Mouse (Mus musculus): ENCODE results near the gene Tab1. TPM values are rescaled to one million over a fixed set of nuclear protein-coding genes. Genes with fewer than 3 reads are reported as not detected.

Gene Tab1
- polyA plus RNA-seq, 1 experiment from 2014 or later: 40.2 TPM

- peak within 1 kb of the TSS; percentile 99 for H3K9ac ChIP-seq
- H3K36me3 ChIP-seq: no peaks in the 10 kb centered on the region
- WGBS: 1% methylated on average over 49 of the region's 85 CpGs
- peak within 1 kb of the TSS; percentile 82 for H3K4me2 ChIP-seq
- H3K27me3 ChIP-seq: no peaks in the 10 kb centered on the region
- peak; percentile 78 for ATAC-seq (ENCODE audit: low FRiP score, low read depth)
- H3K27ac ChIP-seq (replicated peaks): peak within 1 kb of the TSS; percentile 95
- H3K9me3 ChIP-seq: no peaks in the 10 kb centered on the region
- H3K4me1 ChIP-seq (replicated peaks): peaks cover 29% of the 10 kb centered on the region
- peak within 1 kb of the TSS; percentile 92 for H3K4me3 ChIP-seq
These were observed 40.3 kb downstream of the Tab1 start, which contains the start of gene Mgat3 for GRCm38 (mm10) chr15:80173001-80173771. Gene Mgat3 (plus strand): TSS chr15:80173721.

GRCm38 (mm10) chr15:80173781-80174597, 41.1 kb downstream of the Tab1 start:
- ATAC-seq (ENCODE audit: low FRiP score, low read depth): peak; percentile 57

GRCm38 (mm10) chr15:80174598-80174875, 41.6 kb downstream of the Tab1 start:
- H3K27ac ChIP-seq (replicated peaks): peak overlapping the region; percentile 95
- no peak for ATAC-seq (ENCODE audit: low FRiP score, low read depth)
- H3K36me3 ChIP-seq: no peaks in the 10 kb centered on the region
- no peaks in the 10 kb centered on the region for H3K27me3 ChIP-seq
- under 1% methylated on average over 5 of the region's 5 CpGs for WGBS
- H3K4me3 ChIP-seq: peak overlapping the region; percentile 92
- peaks cover 37% of the 10 kb centered on the region for H3K4me1 ChIP-seq (replicated peaks)
- H3K4me2 ChIP-seq: peak overlapping the region; percentile 82
- no peaks in the 10 kb centered on the region for H3K9me3 ChIP-seq
- H3K9ac ChIP-seq: peak overlapping the region; percentile 99

More at GRCm38 (mm10) chr15:80173781-80174597, 41.1 kb downstream of the Tab1 start:
- H3K9ac ChIP-seq: peak overlapping the region; percentile 99
- under 1% methylated on average over 46 of the region's 60 CpGs for WGBS
- no peaks in the 10 kb centered on the region for H3K27me3 ChIP-seq
- H3K27ac ChIP-seq (replicated peaks): peak overlapping the region; percentile 95
- H3K36me3 ChIP-seq: no peaks in the 10 kb centered on the region
- peak overlapping the region; percentile 82 for H3K4me2 ChIP-seq
- H3K9me3 ChIP-seq: no peaks in the 10 kb centered on the region
- peak overlapping the region; percentile 92 for H3K4me3 ChIP-seq
- peaks cover 31% of the 10 kb centered on the region for H3K4me1 ChIP-seq (replicated peaks)

DNA sequence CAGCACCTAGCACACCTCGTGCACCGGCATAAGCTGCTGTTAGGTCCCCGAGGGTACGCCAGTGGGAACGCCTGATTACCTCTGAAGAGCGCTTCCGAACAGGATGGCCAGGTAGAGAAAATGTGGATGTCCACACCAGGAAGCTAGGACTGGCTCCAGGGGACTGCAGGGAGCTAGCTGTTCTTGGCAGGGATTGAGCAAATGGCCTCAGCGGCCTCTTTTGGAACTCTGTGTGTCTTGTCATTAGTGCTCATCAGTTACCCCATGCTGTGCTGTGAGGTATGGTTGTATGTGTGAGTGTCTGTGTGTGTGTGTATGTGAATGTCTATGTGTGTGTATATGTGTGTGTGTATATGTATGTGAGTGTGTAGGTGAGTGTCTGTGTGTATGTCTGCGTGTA, 42.4 kb downstream of the Tab1 start:
- WGBS: 62% methylated on average over 9 of the region's 9 CpGs
- H3K4me1 ChIP-seq (replicated peaks): peaks cover 42% of the 10 kb centered on the region
- peak overlapping the region; percentile 82 for H3K4me2 ChIP-seq
- no peak for ATAC-seq (ENCODE audit: low FRiP score, low read depth)
- H3K9ac ChIP-seq: peak overlapping the region; percentile 99
- no peak overlapping the region for H3K27ac ChIP-seq (replicated peaks)
- no peaks in the 10 kb centered on the region for H3K27me3 ChIP-seq
- H3K4me3 ChIP-seq: peak overlapping the region; percentile 92
- H3K9me3 ChIP-seq: no peaks in the 10 kb centered on the region
- H3K36me3 ChIP-seq: no peaks in the 10 kb centered on the region

GRCm38 (mm10) chr15:80175756-80176155, 42.8 kb downstream of the Tab1 start:
- H3K27me3 ChIP-seq: no peaks in the 10 kb centered on the region
- H3K9me3 ChIP-seq: no peaks in the 10 kb centered on the region
- H3K9ac ChIP-seq: no peak overlapping the region
- WGBS: 71% methylated on average over 5 of the region's 6 CpGs
- H3K36me3 ChIP-seq: no peaks in the 10 kb centered on the region
- H3K4me1 ChIP-seq (replicated peaks): peaks cover 47% of the 10 kb centered on the region
- H3K4me3 ChIP-seq: peak overlapping the region; percentile 92
- H3K27ac ChIP-seq (replicated peaks): no peak overlapping the region
- H3K4me2 ChIP-seq: peak overlapping the region; percentile 82
- no peak for ATAC-seq (ENCODE audit: low FRiP score, low read depth)

DNA sequence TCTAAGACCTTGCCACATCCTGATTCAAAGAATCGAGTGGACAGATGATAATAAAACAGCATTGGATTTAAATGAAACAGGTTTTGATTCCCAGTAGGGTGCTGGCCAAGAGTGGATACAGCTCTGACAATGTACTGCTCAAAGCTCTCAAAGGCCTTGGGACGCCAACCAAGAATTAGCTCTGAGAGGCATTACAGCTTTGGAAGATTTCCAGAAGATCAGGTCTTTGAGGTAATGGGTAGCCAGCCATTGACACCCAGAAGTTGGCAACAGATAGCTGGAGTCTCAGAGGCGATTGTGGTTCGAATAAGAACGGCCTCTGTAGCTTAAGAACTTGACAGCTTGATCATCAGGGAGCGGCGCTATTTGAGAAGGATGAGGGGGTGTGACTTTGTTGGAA, 48.6 kb downstream of the Tab1 start:
- 67% methylated on average over 7 of the region's 7 CpGs for WGBS
- no peak overlapping the region for H3K9ac ChIP-seq
- no peak for ATAC-seq (ENCODE audit: low FRiP score, low read depth)

DNA sequence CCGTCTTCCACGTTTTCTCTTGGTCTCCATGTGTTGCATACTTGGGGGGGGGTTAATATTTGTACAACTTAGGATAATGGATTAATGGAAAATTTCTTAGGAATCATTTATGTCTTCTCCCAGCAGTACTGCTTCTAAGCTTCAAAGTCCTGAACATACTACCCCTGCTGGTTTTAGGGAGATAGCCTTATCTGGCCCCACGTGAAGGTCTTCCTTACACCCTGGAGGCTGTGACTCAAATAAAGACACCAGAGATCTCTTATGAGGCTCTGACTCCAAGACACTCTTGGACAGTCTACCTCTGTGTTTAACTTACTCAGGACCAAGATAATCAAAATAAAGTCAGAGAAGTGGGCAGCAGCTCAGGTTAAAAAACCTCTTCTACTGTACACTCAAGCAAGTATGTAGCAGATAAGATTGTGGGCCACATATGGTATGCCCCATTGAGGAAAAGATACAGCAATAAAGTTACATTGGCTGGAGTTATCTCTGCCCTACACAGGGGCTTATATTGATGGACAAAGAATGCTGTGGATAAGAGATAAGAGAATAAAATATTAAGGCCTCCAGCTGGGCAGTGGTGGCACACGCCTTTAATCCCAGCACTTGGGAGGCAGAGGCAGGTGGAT, 49.3 kb downstream of the Tab1 start:
- Histone ChIP-seq H3K9me3 (no peaks in the 10 kb centered on the region), H3K9ac (no peak overlapping the region), H3K4me2 (no peak overlapping the region), H3K4me1 (replicated peaks) (peaks cover 24% of the 10 kb centered on the region), H3K27ac (replicated peaks) (no peak overlapping the region), H3K4me3 (no peak overlapping the region), H3K27me3 (no peaks in the 10 kb centered on the region), H3K36me3 (no peaks in the 10 kb centered on the region)
- WGBS: 90% methylated on average over 4 of the region's 4 CpGs
- no peak for ATAC-seq (ENCODE audit: low FRiP score, low read depth)

More for the DNA sequence above, 48.6 kb downstream of the Tab1 start:
- Histone ChIP-seq H3K9me3 (no peaks in the 10 kb centered on the region), H3K4me1 (replicated peaks) (peaks cover 24% of the 10 kb centered on the region), H3K4me3 (no peak overlapping the region), H3K27me3 (no peaks in the 10 kb centered on the region), H3K4me2 (no peak overlapping the region), H3K27ac (replicated peaks) (no peak overlapping the region), H3K36me3 (no peaks in the 10 kb centered on the region)

GRCm38 (mm10) chr15:80188927-80189326, 56.0 kb downstream of the Tab1 start:
- no peak overlapping the region for H3K4me3 ChIP-seq
- no peaks in the 10 kb centered on the region for H3K9me3 ChIP-seq
- no peak overlapping the region for H3K9ac ChIP-seq
- no peak overlapping the region for H3K27ac ChIP-seq (replicated peaks)
- H3K4me2 ChIP-seq: no peak overlapping the region
- no peaks in the 10 kb centered on the region for H3K36me3 ChIP-seq
- no peaks in the 10 kb centered on the region for H3K27me3 ChIP-seq
- ATAC-seq (ENCODE audit: low FRiP score, low read depth): no peak
- peaks cover 9% of the 10 kb centered on the region for H3K4me1 ChIP-seq (replicated peaks)
- WGBS: 83% methylated on average over 5 of the region's 5 CpGs

DNA sequence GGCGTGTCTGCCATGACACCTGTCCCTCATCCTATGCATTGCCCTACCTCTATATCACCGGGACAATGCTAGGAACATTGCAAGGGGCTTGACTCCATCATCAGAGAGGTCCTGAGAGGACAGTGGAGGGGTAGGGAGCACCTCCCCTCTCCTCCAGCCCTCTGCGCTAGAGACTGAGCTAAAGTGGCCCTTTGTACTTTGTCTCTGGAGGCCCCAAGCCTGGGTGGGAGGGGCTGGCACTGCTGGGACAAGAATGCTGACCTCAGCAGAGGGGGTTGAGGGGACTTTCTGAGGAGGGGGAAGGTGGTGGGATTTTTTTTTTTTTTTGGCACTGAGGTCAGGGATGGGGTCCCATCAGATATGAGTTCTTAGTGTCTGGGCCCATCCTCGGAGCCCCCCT, 57.1 kb downstream of the Tab1 start:
- H3K4me2 ChIP-seq: no peak overlapping the region
- H3K9ac ChIP-seq: no peak overlapping the region
- no peaks in the 10 kb centered on the region for H3K27me3 ChIP-seq
- 66% methylated on average over 4 of the region's 4 CpGs for WGBS
- no peaks in the 10 kb centered on the region for H3K36me3 ChIP-seq
- no peak overlapping the region for H3K4me3 ChIP-seq
- H3K9me3 ChIP-seq: no peaks in the 10 kb centered on the region
- no peak for ATAC-seq (ENCODE audit: low FRiP score, low read depth)
- H3K27ac ChIP-seq (replicated peaks): no peak overlapping the region
- peaks cover 14% of the 10 kb centered on the region for H3K4me1 ChIP-seq (replicated peaks)

DNA sequence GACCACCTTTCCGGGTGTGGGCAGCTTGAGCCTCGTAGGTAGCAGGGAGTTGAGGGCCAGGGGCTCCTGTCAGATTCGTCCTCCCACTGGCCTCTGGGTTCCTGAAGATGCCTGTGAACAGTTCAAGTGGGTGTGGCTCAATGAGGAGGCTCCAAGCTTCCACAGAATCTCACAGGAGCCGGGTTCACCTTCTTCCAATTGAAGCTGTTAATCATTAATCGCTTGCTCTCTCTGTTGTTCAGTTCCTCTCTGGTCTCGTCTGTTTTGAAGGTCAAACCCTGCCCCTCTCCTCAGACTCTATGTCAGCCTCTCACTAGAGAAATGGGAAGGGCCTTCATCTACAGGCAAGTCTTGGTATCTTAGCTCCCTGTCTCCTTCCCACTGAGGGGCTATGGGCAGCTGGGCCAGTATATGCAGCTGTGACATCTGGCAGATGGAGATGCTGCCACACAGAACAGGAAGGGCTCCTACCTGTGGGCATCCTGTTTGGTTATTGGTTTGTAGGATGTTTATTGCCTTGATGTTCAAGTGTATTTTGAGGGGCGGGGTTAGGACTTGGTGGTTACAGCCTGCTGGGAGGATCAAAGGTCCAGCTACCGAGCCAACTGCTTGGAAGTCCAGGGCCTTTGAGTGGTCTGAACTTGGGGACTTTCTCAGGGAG, 58.8 kb downstream of the Tab1 start:
- ATAC-seq (ENCODE audit: low FRiP score, low read depth): no peak
- no peak overlapping the region for H3K27ac ChIP-seq (replicated peaks)
- H3K27me3 ChIP-seq: no peaks in the 10 kb centered on the region
- H3K4me1 ChIP-seq (replicated peaks): peaks cover 14% of the 10 kb centered on the region
- WGBS: 66% methylated on average over 8 of the region's 8 CpGs
- H3K4me3 ChIP-seq: no peak overlapping the region
- H3K36me3 ChIP-seq: no peaks in the 10 kb centered on the region
- H3K9me3 ChIP-seq: no peaks in the 10 kb centered on the region
- H3K9ac ChIP-seq: no peak overlapping the region
- no peak overlapping the region for H3K4me2 ChIP-seq

- H3K4me3 ChIP-seq: no peak overlapping the region
- 93% methylated on average over 6 of the region's 6 CpGs for WGBS
- H3K27ac ChIP-seq (replicated peaks): no peak overlapping the region
- no peak overlapping the region for H3K4me2 ChIP-seq
- H3K9me3 ChIP-seq: no peaks in the 10 kb centered on the region
- no peaks in the 10 kb centered on the region for H3K27me3 ChIP-seq
- no peaks in the 10 kb centered on the region for H3K36me3 ChIP-seq
- no peak for ATAC-seq (ENCODE audit: low FRiP score, low read depth)
- peaks cover 14% of the 10 kb centered on the region for H3K4me1 ChIP-seq (replicated peaks)
- H3K9ac ChIP-seq: no peak overlapping the region
These were observed 59.3 kb downstream of the Tab1 start for GRCm38 (mm10) chr15:80192246-80192585.

DNA sequence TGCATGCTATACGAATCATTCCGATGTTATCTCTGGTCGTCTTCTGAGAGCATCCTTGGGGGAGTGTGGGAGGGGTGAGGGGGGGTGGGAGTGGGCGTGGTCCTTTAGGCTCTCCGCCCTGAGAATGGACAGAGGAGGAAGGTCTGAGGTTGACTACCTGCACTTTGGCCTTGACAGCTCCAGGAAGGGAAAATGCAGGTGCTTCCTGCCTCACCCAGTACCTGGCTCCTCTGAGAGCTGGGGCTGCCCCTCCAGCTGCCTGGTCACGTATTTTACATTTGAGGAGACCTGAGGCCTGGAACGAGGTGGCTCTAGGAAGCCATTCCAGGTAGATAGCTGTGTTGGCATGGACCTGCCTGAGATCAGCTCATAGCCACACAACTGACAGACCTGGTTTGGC, 59.9 kb downstream of the Tab1 start:
- Histone ChIP-seq H3K36me3 (no peaks in the 10 kb centered on the region), H3K4me2 (no peak overlapping the region), H3K27ac (replicated peaks) (no peak overlapping the region), H3K4me3 (no peak overlapping the region), H3K27me3 (no peaks in the 10 kb centered on the region), H3K9me3 (no peaks in the 10 kb centered on the region), H3K4me1 (replicated peaks) (peaks cover 14% of the 10 kb centered on the region), H3K9ac (no peak overlapping the region)
- WGBS: 92% methylated on average over 7 of the region's 7 CpGs
- no peak for ATAC-seq (ENCODE audit: low FRiP score, low read depth)
